Mouse (Mus musculus) natural killer cell, adult 2 months (primary cell): ENCODE measurements around the gene Chl1.

ENCODE experiments used
- DNase-seq, 2 experiments: peaks; one replicate each; pipeline ENCODE4 v3.0.0; 2022; ENCODE audit warnings: low spot score in 2 of 2

Gene Chl1

DNA sequence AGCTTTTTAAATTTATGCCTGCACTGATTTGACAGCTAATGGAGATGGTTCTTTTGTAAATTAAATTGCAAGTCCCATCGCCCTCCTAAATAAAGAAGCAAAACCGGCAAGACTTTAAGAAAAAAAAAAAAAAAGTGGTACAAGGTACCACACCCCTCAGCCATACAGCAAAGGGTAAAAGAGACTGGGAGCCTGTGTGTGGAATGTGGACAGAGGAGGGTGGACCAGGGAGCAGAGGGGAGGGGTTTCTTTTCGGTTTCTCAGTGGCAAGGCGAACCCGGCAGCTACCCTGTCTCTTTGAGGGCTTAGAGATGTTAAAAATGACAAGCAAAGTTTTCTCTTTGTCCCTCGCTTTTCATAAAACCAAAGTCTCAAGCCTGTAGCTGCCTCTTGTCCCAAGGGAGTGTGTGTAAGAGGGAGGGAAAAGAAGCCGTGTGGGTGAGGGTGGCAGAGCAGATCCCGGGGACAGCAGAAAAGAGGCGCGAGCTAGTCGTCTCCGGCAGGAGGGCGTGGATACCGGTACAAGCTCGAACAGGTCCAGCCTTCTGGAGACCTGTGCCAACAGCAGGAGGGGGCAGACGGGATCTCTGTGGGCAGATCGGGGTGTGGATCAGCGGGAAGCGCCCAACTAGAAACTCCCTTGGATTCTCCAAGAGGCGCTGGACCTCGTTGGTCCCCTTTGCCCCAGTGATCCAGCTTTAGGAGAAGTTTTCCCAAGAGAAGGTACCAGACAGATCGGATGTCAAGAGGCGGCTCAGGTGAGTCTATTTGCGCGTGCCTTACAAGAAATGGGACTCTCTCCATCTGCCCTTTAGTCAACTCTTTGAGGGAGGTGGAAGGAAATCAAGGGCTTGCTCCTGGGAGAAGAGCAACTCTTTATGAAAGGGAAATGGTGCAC is at the start of gene Chl1:
Chl1 (plus strand) TSS at position 195 of the 898 bp plus-strand sequence.
- no peak for DNase-seq

GRCm38 (mm10) chr6:103465479-103466080 is 44.8 kb upstream of the Chl1 start:
- no peak for DNase-seq

- DNase-seq: no peak
Observed at GRCm38 (mm10) chr6:103473316-103473715, 37.1 kb upstream of the Chl1 start.

GRCm38 (mm10) chr6:103487199-103487598 is 23.2 kb upstream of the Chl1 start:
- no peak for DNase-seq

- DNase-seq: no peak
Observed at GRCm38 (mm10) chr6:103498404-103498803, 12.0 kb upstream of the Chl1 start.

- no peak for DNase-seq
Observed at GRCm38 (mm10) chr6:103504065-103504464, 6.3 kb upstream of the Chl1 start.

GRCm38 (mm10) chr6:103507751-103508575 is 2.4 kb upstream of the Chl1 start:
- no peak for DNase-seq

- no peak for DNase-seq
Observed at GRCm38 (mm10) chr6:103509596-103509995, 790 bp upstream of the Chl1 start.

- DNase-seq: no peak
Observed at GRCm38 (mm10) chr6:103511290-103511971, 1.0 kb downstream of the Chl1 start.

DNA sequence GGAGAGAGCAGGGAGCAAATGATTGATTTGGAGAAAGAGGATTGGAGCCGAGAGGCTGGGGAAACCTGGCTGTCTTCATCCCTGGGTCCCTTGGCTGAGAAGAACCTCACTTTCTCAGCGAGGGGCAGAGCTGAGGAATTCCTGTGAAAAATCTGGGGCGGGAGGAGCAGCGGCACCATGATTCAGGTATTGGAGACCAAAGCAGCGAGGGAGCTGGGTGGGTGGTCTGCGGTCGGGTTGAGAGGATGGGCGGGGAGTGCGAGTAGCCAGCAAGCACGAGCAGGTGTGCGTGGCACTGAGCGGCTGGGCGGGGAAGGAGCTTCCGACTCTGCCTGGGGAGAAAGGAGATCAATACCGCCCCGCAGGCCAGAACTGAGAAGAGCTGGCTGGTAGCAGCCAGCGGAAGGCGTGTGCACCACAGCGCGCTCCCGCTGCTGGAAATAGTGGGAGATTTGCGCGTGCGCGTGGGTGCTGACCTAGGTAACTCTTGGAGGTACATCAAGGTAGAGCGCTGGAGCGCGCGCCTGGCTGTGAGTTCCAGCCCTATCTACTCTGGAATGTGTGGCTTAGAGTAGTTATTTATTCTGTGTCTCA is 1.7 kb downstream of the Chl1 start:
- peak; percentile 30 to 37 for DNase-seq

- no peak for DNase-seq
Observed at GRCm38 (mm10) chr6:103512911-103513321, 2.5 kb downstream of the Chl1 start.

DNA sequence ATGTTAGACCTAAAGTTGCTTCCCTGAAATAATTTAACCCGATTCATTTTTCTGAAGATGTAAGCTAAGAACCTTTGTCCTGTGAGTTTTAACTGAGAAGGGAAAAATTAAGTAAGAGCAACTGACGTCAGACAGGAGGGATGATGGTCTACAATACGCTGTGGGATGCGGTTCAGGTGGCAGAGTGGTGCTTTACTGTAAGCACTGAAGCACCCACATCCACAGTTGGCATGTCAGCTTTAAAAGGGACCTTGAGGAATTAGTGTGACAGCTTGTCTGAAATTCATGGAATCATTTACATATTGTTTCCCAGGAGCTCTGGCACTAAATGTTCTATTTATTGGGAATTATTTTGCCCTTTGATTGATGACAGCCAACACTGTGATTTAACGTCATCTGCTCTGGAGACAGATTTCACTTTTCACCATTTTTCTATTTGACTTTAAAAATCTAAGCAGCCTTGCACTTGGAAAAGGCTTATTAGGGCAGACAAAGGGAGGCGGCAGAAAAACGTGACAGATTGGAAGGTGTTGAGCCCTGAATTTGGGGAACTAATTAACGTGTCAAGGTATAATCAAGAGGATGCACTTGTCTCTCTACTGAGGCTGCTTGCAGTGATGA is 3.3 kb downstream of the Chl1 start:
- DNase-seq: no peak

DNA sequence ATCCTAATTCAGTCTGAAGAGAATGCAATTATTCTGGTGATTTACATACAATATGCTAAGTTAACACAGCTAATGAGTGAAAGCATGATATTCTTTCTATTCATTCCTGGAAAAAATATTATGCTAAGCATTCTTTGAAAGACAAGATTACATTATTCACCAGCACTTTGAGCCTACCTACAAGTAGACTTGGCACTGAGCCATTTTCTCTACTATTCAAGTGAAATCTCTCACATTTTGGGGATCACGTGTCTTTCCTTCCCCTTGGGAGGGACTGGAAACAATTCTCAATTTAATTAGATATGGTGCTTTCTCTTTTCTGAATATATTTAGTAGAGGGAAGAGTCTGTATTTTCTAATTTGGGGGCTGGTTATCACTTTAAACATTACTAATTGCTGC is 4.0 kb downstream of the Chl1 start:
- no peak for DNase-seq

GRCm38 (mm10) chr6:103514756-103515155 is 4.4 kb downstream of the Chl1 start:
- DNase-seq: no peak

DNA sequence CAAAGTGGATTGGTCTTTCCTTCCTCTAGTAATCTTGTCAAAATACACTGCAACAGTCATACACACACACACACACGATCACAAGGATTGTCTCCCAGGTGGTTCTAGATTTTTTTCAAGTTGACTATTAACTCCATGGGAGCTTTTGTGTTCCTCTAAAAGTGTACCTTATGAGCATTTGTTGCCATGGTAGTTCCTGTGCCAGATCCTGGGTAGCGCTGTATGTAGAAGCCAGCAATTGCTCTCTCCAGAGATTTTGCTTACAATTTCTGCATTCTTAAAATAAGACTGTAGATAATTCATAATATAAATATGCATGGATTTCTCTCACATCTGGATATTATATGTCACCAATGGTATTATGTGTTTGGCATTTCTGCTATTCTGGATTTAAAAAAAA is 9.2 kb downstream of the Chl1 start:
- DNase-seq: no peak

DNA sequence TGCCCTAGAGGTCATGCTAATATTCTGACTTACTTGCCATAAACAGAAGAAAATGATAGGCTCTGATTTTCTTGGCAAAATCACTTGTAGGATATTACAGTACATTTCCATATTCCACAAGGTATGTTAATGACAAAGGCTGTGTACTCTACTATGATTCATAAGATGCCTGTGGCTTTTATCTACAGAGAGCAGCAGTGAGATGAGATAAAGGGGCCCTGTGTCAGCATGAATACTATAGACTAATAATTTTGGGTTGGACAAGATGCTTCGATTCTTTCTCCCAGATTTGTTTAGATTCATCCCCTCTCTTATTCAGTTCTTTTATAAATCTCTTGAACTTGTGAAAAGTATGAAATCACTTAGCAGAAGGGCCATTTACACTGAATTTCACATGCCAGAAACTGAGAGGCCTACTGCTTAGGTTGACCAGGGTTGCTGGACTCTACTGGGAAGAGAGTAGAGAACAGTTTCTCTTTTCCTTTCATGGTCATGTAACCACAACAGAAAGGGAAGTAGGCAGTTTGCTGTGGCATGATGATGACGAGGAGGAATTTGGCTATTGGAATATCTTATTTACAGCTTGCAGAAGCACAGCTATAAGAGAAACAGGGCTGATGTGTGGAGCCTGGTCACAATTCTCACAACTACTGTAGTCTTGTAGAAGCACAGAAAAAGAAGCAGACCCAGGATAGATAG is 15.1 kb downstream of the Chl1 start:
- DNase-seq: no peak

DNA sequence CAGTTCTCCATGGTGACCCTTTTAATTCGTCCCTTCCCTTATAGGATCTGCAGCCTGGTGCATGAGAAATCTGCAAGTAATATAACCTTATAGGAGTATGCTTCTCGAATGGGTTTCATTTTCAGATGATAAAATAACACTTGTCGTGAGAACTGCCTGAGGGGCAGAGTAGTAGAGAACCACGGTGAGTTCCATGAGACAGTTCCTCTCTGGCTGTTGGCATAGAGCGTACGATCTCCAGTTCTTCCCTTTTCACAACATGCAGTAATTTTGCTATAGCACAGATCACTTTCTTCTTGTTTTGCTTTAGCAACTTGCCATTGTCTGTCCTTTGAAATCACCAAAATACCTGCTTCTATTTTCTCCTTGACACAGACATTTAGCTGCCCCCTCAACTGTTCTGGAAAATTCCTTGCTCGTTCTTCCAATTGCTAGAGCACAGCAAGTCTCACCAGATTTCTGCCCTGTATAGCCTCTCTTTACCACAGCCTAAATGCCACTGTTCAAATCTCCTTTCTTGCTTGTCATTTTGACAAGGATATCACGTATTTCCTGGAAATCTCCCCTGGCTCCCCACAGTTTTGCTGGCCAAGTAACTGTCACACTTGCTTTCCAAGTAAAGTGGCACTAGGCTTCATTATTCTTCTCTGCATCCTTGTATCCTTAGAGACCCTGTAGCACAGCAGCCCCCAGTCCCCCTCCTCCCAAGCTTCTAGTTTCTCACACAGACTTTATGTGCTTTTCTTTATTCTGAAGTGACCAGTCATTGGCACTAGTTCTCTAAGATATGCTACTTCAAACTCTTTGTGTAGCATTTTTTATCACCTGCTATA is 16.8 kb downstream of the Chl1 start:
- DNase-seq: no peak

- DNase-seq: no peak
Observed at GRCm38 (mm10) chr6:103533048-103533447, 22.7 kb downstream of the Chl1 start.

GRCm38 (mm10) chr6:103534027-103534426 is 23.6 kb downstream of the Chl1 start:
- DNase-seq: no peak
